Mouse (Mus musculus) E14TG2a.4 (cell line): ENCODE data around the gene Atf4.

ENCODE experiments used
- CTCF ChIP-seq: conservative IDR thresholded peaks from 2 replicates; pipeline ENCODE4 v1.5.1; 2014; ENCODE audit warnings: low read length
- POU5F1 ChIP-seq: IDR thresholded peaks from 2 replicates; pipeline ENCODE4 v1.6.1; 2014; ENCODE audit warnings: low read length, borderline replicate concordance

DNA sequence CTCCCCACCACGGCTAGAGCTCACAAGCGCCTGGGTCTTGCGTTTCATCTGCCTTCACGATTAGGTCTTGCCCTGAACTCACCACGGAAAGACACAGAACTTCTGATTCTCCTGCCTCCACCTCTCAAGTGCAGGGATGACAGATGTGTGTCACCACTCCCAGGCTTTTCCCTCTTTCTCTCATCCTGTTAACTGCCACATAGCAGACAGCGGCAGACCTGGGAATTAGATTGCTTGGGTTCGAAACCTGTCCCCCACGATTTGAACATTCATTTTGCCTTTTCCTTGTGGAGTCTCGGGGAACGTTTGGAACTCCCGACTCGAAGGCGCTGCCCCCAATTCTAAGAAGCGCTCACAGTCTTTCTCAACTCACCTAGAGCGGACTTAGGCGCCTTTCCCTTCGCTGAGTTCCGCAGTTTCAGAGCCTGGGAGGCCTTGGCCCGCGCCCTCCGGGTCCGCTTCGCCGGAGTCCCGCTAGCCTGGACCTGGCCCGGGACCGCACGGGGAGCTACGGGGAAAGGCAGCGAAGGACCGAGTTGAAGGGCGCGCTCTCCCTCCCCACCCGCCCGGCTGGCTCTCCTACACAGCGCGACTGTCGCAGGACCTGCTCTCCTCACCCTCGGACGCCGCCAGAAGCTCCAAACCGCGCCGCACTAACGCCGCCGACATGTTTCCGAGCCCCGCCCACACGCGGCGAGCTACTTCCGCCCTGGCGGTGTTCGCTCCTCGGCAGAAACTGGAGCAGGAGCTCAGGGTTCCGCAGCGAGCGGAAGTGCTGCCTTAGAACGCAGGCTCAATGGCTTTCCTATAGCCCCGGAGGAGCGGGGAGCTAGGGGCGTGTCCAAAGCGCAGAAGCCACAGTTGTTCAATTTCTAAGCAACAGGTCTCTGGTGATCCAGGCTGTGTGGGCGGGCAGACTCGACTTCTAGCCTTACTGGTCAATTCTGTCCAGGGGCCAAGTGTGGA is 8.9 kb downstream of the Atf4 start, which contains the start of gene Rps19bp1:
- TF ChIP-seq CTCF (no peak), POU5F1 (no peak)
